8 mouse cellular contexts compared by ENCODE assay signal in the genomic region with DNA sequence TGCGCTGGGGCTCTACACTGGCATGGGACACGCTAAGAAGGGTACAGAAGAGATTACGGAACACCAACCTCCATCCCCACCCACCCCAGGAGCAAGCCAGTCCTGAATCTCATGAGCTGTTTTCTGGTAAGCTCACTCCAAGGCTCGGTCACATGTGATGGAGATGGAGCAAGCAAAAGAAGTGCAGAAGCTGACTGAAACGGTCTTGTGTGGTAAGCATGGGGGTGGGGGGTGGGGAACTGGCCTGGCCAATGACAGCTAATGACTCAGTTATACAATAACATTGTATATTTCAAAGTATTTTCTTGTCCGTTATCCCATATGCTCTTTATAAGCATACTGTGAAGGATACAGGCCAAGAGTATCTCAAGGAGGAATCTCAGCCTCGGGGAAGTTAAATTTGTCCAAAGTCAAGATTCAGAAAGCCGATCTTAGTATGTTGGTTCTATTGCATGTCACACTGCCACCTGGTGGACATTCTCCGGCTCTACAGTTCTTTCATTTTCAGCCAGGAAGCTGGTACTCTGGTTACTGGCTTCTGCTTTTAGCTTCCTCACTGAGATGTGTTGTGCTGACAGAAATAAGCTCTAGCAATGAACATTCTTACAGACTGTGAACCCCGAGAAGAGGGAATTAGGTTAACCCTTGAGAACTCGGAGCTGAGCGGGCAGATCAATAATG. TPM values are rescaled to one million over a fixed set of nuclear protein-coding genes. Genes with fewer than 3 reads are reported as not detected.
DNase-seq lines count a peak whose midpoint lies in the region; ATAC-seq lines count a peak whose summit lies in the region.

No protein-coding gene starts in this region.

- DNase-seq in right cerebral cortex, adult 18-20 months: peak; percentile 60
- DNase-seq in right cerebral cortex, postnatal 36 days (ENCODE audit: low spot score in 2 of 2): no peak
- peak; percentile 51 for DNase-seq in cerebellum, adult 8-10 months
- DNase-seq in lung, postnatal 10 days: peak; percentile 51
- peak; percentile 91 for DNase-seq in retina, embryonic 14.5 days (ENCODE audit: low spot score)
- no peak for DNase-seq in gastrocnemius, postnatal 4 days (ENCODE audit: low spot score in 2 of 2)

- H3K9ac ChIP-seq in kidney, embryonic 14.5 days (ENCODE audit: low read depth, low read length): no peak overlapping the region

- ATAC-seq in granulocyte monocyte progenitor cell, adult 5-6 weeks (replicated peaks; ENCODE audit: poor library complexity, severe bottlenecking): peak; percentile 88
- 0 out of 2 replicates have a peak, but pooled peaks have one; percentile 32 for ATAC-seq in kidney, embryonic 14.5 days (ENCODE audit: low FRiP score, low TSS enrichment)

- H3K4me3 ChIP-seq in kidney, embryonic 14.5 days (ENCODE audit: low read length): no peak overlapping the region

- H3K36me3 ChIP-seq in kidney, embryonic 14.5 days (ENCODE audit: control insufficient read depth, insufficient read depth, low read length): no peaks in the 10 kb centered on the region

- H3K4me1 ChIP-seq in kidney, embryonic 14.5 days (ENCODE audit: control insufficient read depth, insufficient read depth, low read length): no peaks in the 10 kb centered on the region

- 17% methylated on average over 12 of the region's 12 CpGs for WGBS in kidney, embryonic 14.5 days

- no peaks in the 10 kb centered on the region for H3K9me3 ChIP-seq in kidney, embryonic 14.5 days (ENCODE audit: control insufficient read depth, low read length)

- no peaks in the 10 kb centered on the region for H3K27me3 ChIP-seq in kidney, embryonic 14.5 days (ENCODE audit: control insufficient read depth, insufficient read depth, low read length)

- no peak overlapping the region for H3K27ac ChIP-seq in kidney, embryonic 14.5 days (ENCODE audit: low read depth, low read length)

- no peak overlapping the region; the same call in 1 of the 2 replicates for H3K4me2 ChIP-seq in kidney, embryonic 14.5 days (replicated peaks; ENCODE audit: low read depth, low read length)

RNA-seq across cellular contexts. Expression of gene 1700022I11Rik, which starts 4.2 kb away (rescaled TPM):
- not detected in 2 replicates for total RNA-seq in granulocyte monocyte progenitor cell, adult 5-6 weeks (2014; fragmentation: Nextera tagmentation)
- total RNA-seq in granulocyte monocyte progenitor cell, adult 5-6 weeks (2017): 0.22 and 0.57 TPM in 2 replicates
- polyA plus RNA-seq in kidney, embryonic 14.5 days (2014; fragmentation: Nextera tagmentation; extraction: Ambion mirVana): 0.34 and 0.37 TPM in 2 replicates
- total RNA-seq in gastrocnemius, postnatal 4 days (2021): not detected

RNA-seq across cellular contexts. Expression of gene Dnajb5, which starts 15.6 kb away (rescaled TPM):
- 4.4 and 16.3 TPM in 2 replicates for total RNA-seq in granulocyte monocyte progenitor cell, adult 5-6 weeks (2014; fragmentation: Nextera tagmentation)
- total RNA-seq in granulocyte monocyte progenitor cell, adult 5-6 weeks (2017): 1.0 and 1.1 TPM in 2 replicates
- 5.1 and 6.8 TPM in 2 replicates for polyA plus RNA-seq in kidney, embryonic 14.5 days (2014; fragmentation: Nextera tagmentation; extraction: Ambion mirVana)
- 10 to 100 TPM; 60.1 to 79.0 TPM for total RNA-seq in gastrocnemius, postnatal 4 days (2021)

RNA-seq across cellular contexts. Expression of gene Vcp, which starts 35.1 kb away (rescaled TPM):
- 207 and 209 TPM in 2 replicates for total RNA-seq in granulocyte monocyte progenitor cell, adult 5-6 weeks (2014; fragmentation: Nextera tagmentation)
- 303 and 304 TPM in 2 replicates for total RNA-seq in granulocyte monocyte progenitor cell, adult 5-6 weeks (2017)
- 351 and 554 TPM in 2 replicates for polyA plus RNA-seq in kidney, embryonic 14.5 days (2014; fragmentation: Nextera tagmentation; extraction: Ambion mirVana)
- total RNA-seq in gastrocnemius, postnatal 4 days (2021): 100 to 1,000 TPM; 292 to 313 TPM

RNA-seq across cellular contexts. Expression of gene Fancg, which starts 45.1 kb away (rescaled TPM):
- total RNA-seq in granulocyte monocyte progenitor cell, adult 5-6 weeks (2014; fragmentation: Nextera tagmentation): 19.9 and 29.0 TPM in 2 replicates
- 18.7 and 21.8 TPM in 2 replicates for total RNA-seq in granulocyte monocyte progenitor cell, adult 5-6 weeks (2017)
- polyA plus RNA-seq in kidney, embryonic 14.5 days (2014; fragmentation: Nextera tagmentation; extraction: Ambion mirVana): 11.8 and 16.9 TPM in 2 replicates
- total RNA-seq in gastrocnemius, postnatal 4 days (2021): 1 to 10 TPM; 5.5 to 8.7 TPM

RNA-seq across cellular contexts. Expression of gene Phf24, which starts 48.7 kb away (rescaled TPM):
- 0.11 and 0.21 TPM in 2 replicates for total RNA-seq in granulocyte monocyte progenitor cell, adult 5-6 weeks (2014; fragmentation: Nextera tagmentation)
- total RNA-seq in granulocyte monocyte progenitor cell, adult 5-6 weeks (2017): 0.04 and 1.0 TPM in 2 replicates
- 0.41 and 1.1 TPM in 2 replicates for polyA plus RNA-seq in kidney, embryonic 14.5 days (2014; fragmentation: Nextera tagmentation; extraction: Ambion mirVana)
- 1 to 10 TPM; 1.1 to 1.5 TPM for total RNA-seq in gastrocnemius, postnatal 4 days (2021)

Comparison
In these comparisons a context has a peak if more than half of its experiments do, and no peak if none do; other contexts are left out.
1. DNase-seq: peak in right cerebral cortex, adult 18-20 months (single experiment), cerebellum, adult 8-10 months (single experiment), lung, postnatal 10 days (single experiment) and retina, embryonic 14.5 days (single experiment); none in right cerebral cortex, postnatal 36 days (0 of 2) and gastrocnemius, postnatal 4 days (0 of 2).